Mouse (Mus musculus): ENCODE results near the gene Amn.

Amn gene

GRCm38 (mm10) chr12:111271406-111271805 lies 511 bp downstream of the Amn start:
- no peak for DNase-seq

- no peak for DNase-seq
Observed at GRCm38 (mm10) chr12:111271966-111272365, 1.1 kb downstream of the Amn start.

DNA sequence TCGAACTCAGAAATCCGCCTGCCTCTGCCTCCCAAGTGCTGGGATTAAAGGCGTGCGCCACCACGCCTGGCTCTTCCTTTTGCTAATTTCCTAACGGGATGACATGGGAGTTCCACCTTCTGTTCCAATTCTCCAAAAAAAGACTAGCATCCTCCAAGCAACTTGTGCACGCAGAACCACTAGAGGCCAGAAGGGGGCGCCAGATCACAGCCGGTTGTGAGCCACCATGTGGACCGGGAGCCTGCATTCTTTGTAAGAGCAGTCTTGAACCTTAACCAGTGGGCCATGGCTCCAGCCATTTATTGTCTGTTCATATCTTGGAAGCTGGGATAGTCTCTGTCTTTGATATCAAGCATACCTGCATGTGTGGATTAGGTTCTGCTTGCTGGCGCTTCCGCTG lies 1.5 kb downstream of the Amn start:
- DNase-seq, result peak; percentile 77

- no peak for DNase-seq
Observed at GRCm38 (mm10) chr12:111274006-111274405, 3.1 kb downstream of the Amn start.

DNA sequence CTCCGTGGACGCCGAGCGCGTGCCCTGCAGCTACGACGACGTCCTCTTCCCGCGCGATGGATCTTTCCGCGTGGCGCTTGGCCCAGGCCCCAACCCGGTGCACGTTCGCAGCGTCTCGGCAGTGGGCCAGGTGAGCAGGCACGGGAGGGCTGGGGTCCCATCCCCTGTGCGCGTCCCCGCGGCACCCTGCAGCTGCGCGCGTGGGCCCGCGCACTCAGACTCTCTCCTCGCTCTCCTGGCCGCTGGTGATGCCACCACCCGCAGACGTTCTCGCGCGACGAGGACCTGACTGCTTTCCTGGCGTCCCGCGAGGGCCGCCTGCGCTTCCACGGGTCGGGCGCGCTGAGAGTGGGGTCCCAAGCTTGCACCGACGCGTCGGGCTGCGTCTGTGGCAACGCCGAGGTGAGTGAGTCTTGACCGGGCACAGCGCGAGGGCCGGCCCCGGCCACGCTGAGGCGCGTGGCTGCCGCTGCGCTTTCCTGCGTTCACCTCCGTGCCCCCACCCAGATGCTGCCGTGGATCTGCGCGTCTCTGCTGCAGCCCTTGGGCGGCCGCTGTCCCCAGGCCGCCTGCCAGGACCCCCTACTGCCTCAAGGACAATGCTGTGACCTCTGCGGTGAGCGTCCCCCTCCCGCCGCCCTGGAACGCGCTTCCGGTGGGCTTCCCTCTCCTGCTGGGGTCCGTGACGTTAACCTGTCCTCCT lies 3.7 kb downstream of the Amn start:
- DNase-seq, result no peak

GRCm38 (mm10) chr12:111275150-111275841 lies 4.4 kb downstream of the Amn start:
- DNase-seq, result no peak

- no peak for DNase-seq
Observed at GRCm38 (mm10) chr12:111276371-111276770, 5.5 kb downstream of the Amn start.

GRCm38 (mm10) chr12:111283573-111283972 lies 12.7 kb downstream of the Amn start:
- no peak for DNase-seq

- DNase-seq, result no peak
Observed at GRCm38 (mm10) chr12:111284532-111284931, 13.6 kb downstream of the Amn start.

DNA sequence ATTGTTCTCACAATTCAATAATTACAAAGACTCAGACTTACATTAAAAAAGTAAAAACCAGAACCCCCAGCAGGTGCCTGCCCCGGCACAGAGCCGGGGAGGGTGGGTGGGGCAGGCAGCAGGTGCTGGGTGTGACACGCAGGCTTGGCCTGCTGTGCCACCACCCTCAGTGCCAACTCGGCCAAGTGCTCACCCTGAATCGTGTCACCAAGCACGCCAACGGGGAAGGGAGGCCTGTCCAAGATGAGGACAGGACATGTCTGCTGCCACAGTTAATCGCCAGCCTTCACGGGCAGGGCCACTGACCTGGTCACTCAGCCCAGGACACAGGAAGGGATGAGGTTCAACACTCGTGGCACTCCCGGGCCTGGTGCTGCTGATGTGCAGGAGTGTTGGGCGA lies 22.1 kb downstream of the Amn start:
- DNase-seq, result no peak

DNA sequence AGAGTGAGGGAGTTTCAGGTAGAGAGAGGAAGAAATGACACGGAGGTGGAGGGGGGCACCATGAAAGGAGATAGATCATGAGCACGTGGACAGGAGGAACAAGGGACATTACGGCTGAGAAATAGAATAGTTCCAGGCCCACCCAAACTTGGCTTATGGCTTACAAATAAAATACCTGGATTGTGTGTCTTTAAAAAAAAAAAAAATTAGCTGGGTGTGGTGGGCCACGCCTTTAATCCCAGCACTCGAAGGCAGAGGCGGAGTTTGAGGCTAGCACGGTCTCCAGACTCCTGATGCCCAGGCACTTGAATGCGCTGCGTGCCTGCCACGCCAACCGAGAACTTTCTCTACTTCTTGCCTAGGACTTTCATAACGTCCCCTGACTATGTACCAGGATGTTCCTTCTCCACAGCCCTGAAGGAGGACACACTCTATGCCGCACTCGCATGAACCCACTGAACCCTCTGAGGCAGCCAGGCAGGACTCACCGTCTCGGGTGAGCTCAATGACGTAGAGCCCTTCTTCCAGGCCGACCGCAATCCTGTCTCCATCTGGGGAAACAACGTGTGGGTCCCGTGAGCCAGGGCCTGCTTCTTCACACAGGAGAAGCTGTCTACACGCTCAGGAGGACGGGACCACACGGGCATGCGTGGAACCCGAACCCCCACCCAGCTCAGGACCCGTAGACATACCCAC lies 30.6 kb downstream of the Amn start:
- no peak for DNase-seq

GRCm38 (mm10) chr12:111302018-111302345 lies 31.1 kb downstream of the Amn start:
- DNase-seq, result no peak

GRCm38 (mm10) chr12:111303702-111304337 lies 32.9 kb downstream of the Amn start:
- no peak for DNase-seq

DNA sequence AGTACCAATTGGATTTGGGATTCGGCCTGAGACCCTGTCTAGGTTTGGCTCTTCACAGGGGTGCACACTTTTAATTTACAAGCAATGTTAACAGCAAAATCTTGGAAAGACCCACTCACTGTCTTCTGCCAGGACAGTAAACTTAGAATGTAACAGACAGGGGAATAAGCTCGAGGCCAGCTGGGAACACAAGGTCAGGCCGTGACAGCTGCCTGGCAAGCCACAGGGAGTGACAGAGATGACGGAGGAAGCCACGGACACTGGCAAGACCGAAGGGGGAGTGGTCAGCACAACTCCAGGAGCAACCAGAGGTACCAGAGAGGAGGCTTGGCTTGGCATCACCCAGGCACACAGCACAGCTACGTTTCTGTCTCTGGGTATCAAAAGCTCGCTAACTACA lies 35.9 kb downstream of the Amn start:
- no peak for DNase-seq

- no peak for DNase-seq
Observed at GRCm38 (mm10) chr12:111309256-111309655, 38.4 kb downstream of the Amn start.

DNA sequence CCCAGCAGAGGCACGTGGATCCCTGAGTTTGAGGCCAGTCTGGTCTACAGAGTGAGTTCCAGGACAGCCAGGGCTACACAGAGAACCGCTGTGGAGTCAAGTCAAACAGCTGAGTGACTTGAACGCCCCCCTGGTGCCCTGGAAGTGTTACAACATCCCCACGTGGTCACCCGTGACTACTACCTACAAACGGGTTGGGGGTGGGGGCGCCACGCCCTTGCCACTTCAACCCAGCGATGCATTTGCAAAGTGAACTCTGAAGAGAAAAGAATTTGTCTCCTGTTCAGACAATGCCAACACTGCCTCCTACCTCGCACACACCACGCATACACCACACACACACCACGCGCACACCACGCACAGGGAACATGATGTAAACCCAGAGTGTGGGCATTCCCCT lies 39.0 kb downstream of the Amn start:
- DNase-seq, result no peak

GRCm38 (mm10) chr12:111311775-111312174 lies 40.9 kb downstream of the Amn start:
- DNase-seq, result peak; percentile 21

DNA sequence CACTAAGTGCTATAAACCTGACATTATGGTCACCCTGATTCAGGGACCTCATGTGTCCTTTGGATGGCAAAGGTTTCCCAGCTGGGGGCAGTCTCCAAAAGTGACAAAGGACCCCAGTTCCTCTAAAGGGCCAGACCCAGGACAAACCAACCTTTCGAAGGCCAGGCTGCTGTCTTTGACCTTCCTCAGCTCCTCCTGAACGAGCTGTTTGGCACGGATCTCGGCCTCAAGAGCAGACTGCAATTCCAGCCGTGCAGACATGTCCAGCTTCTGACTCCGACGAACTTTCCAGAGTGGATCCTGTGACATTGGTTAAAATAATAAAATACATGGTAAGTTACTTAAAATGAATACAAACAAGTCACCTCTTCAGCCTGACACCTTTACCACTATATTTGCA lies 43.4 kb downstream of the Amn start:
- DNase-seq, result no peak

DNA sequence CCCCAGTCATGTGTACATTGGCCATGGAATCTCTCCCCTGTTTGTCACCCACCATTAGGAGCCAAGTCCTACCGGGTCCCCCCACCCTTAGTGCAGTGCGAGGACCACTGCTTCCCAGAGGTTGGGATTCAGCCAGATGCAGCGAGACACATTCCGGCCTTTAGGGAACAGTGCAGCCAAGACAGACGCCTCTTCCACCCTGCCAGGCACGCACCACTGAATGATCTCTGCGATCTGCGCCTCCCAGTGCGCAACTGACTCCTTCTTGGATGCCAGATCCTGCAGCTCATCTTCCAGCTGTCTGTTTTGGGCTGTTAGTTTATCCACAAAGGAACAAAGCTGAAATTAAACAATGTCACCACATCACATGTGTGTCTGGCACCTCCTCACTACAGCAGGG lies 46.8 kb downstream of the Amn start:
- no peak for DNase-seq

DNA sequence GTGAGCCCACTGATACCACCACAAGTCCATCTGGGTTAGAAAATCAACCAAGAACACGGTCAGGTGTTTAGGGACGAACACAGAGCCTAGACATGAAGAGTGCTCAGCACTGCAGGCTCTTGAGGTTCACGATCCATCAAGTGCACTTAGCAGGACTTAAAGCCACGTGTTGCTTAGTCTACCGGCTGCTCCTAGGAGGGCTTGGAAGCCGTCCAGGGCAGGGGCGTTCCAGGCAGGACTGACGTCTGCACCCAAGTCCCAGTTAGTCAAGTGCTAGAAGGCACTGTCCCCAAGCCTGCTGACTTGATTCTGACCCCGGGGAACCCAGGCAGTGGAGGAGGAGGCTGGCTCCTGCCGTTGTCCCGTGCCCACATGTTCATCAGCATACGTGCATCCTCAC lies 49.7 kb downstream of the Amn start:
- DNase-seq, result no peak

- DNase-seq, result no peak
Observed at GRCm38 (mm10) chr12:111321832-111322231, 50.9 kb downstream of the Amn start.

GRCm38 (mm10) chr12:111323423-111323822 lies 52.5 kb downstream of the Amn start:
- no peak for DNase-seq

DNA sequence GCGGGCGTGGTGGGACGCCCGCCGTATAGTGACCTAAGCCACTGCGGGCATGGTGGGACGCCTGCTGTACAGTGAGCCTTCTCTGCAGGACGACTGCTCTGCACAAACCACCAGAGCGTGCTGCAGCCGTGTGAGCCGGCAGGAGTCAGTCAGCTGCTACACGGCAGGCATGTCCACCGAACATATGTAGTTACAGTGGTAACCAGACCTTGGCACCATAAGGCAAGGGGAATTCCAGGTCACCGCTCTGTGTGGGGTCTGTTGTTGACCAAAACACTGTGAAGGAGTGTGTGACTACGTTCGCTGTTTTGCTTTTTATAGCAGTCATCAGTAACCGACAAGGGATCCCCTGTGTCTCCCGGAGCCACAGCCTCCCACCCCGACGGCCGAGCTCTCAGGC lies 53.6 kb downstream of the Amn start:
- no peak for DNase-seq

DNA sequence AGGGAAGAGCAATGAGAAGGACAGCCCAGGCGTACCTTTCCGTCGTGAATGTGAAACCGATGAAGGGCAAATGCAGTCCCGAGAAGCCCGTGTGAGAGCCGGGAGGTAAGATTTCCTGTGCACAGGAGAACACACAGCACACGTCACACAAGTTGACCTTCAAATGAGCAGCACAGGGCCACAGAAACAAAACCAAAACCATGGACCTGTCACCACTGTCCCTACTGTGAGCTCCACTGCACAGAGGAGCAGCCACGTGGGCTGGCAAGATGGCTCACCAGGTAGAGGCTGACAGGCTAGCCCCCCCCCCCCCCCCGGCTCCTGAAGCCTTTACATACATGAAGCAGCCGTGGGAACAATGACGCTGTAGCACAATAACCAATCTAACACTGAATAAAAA lies 54.1 kb downstream of the Amn start:
- no peak for DNase-seq

Measured in liver (tissue).